Comparison of ENCODE assay signal across 11 mouse cellular contexts in genomic region chr4:10124252-10124651, GRCm38 (mm10).
DNase-seq lines count a peak whose midpoint lies in the region; ATAC-seq and TF ChIP-seq lines count a peak whose summit lies in the region.
"Had no signal": no experiment of that assay in that cellular context is flagged by ENCODE, and none has a peak within 500 bp of the region (broad histone marks: within the 10 kb centered on the region; RNA-seq: fewer than 3 reads in every experiment).

No protein-coding gene starts in this region.

- 54% methylated on average over 2 of the region's 2 CpGs for whole genome bisulfite sequencing in hindbrain, embryonic 13.5 days
- WGBS in hindbrain, embryonic 10.5 days, result 68% methylated on average over 2 of the region's 2 CpGs

- no peaks in the 10 kb centered on the region for H3K36me3 ChIP-seq in hindbrain, embryonic 13.5 days
- H3K36me3 ChIP-seq in hindbrain, embryonic 10.5 days, result no peaks in the 10 kb centered on the region
- H3K36me3 ChIP-seq: embryonic facial prominence, embryonic 12.5 days had no signal

- H3K4me2 ChIP-seq in hindbrain, embryonic 13.5 days, result no peak overlapping the region
- H3K4me2 ChIP-seq: embryonic facial prominence, embryonic 12.5 days had no signal

- no peaks in the 10 kb centered on the region for H3K4me1 ChIP-seq in hindbrain, embryonic 13.5 days (replicated peaks)
- H3K4me1 ChIP-seq in hindbrain, embryonic 10.5 days (replicated peaks), result no peaks in the 10 kb centered on the region
- peaks cover 3% of the 10 kb centered on the region; the same call in 1 of the 2 replicates for H3K4me1 ChIP-seq in embryonic fibroblast, embryonic 13.5 days (ENCODE audit: control insufficient read depth, insufficient read depth, low read length)
- H3K4me1 ChIP-seq: embryonic facial prominence, embryonic 12.5 days had no signal

- DNase-seq in hindbrain, embryonic 10.5 days (ENCODE audit: low spot score), result no peak
- peak; percentile 46 for DNase-seq in Patski (ENCODE audit: low read depth, low spot score)
- peak; percentile 6 to 22 for DNase-seq in heart, postnatal 36 days
- no peak for DNase-seq in thymus, postnatal 14 days
- no peak for DNase-seq in urinary bladder, postnatal 10 days (ENCODE audit: low spot score)
- DNase-seq: adrenal gland, adult 8-10 months; liver, postnatal 0 days had no signal

- no peak for TF ChIP-seq POLR2A in embryonic fibroblast, embryonic 13.5 days (IDR thresholded peaks at IDR 0.05; ENCODE audit: low read depth, low read length)

- TF ChIP-seq CTCF in Patski (IDR thresholded peaks at IDR 0.05), result no peak
- no peak for TF ChIP-seq CTCF in embryonic fibroblast, embryonic 13.5 days (IDR thresholded peaks at IDR 0.05; ENCODE audit: borderline replicate concordance, insufficient read depth, low read length)

- POLR2A ChIA-PET in Patski (lab: Charles Lee), result no interaction called here

- H3K27me3 ChIP-seq in hindbrain, embryonic 13.5 days, result no peaks in the 10 kb centered on the region
- no peaks in the 10 kb centered on the region for H3K27me3 ChIP-seq in hindbrain, embryonic 10.5 days (ENCODE audit: insufficient read depth, poor library complexity, severe bottlenecking)
- no peaks in the 10 kb centered on the region for H3K27me3 ChIP-seq in Patski
- H3K27me3 ChIP-seq: embryonic facial prominence, embryonic 12.5 days had no signal

- CTCF ChIA-PET in Patski (lab: Charles Lee), result no interaction called here

- in situ Hi-C loops in Patski (cut with MboI; ENCODE audit: low pct_unique_long_range_greater_than_20kb), result no loop called here

- no peak overlapping the region for H3K4me3 ChIP-seq in hindbrain, embryonic 13.5 days
- H3K4me3 ChIP-seq in hindbrain, embryonic 10.5 days, result no peak overlapping the region
- H3K4me3 ChIP-seq in embryonic fibroblast, embryonic 13.5 days (ENCODE audit: insufficient read depth, low read length), result no peak overlapping the region
- H3K4me3 ChIP-seq: embryonic facial prominence, embryonic 12.5 days had no signal

- H3K9me3 ChIP-seq in hindbrain, embryonic 13.5 days, result 0 out of 2 replicates have a peak, but pooled peaks cover 4% of the 10 kb centered on the region
- no peaks in the 10 kb centered on the region for H3K9me3 ChIP-seq in hindbrain, embryonic 10.5 days
- H3K9me3 ChIP-seq: embryonic facial prominence, embryonic 12.5 days had no signal

- ATAC-seq in hindbrain, embryonic 13.5 days (ENCODE audit: low FRiP score), result peak; percentile 32; the same call in 1 of the 2 replicates
- ATAC-seq in Patski, result peak; percentile 51
- ATAC-seq in megakaryocyte-erythroid progenitor cell, adult 5-6 weeks (replicated peaks; ENCODE audit: low FRiP score, low TSS enrichment, poor library complexity, severe bottlenecking), result no peak
- ATAC-seq: liver, postnatal 0 days had no signal

- intact Hi-C loops in heart, postnatal 36 days (cut with DNase I), result no loop called here

- no peak overlapping the region for H3K9ac ChIP-seq in hindbrain, embryonic 13.5 days
- H3K9ac ChIP-seq: embryonic facial prominence, embryonic 12.5 days; liver, postnatal 0 days had no signal

- no peak overlapping the region for H3K27ac ChIP-seq in hindbrain, embryonic 13.5 days
- no peak overlapping the region for H3K27ac ChIP-seq in hindbrain, embryonic 10.5 days
- H3K27ac ChIP-seq in embryonic fibroblast, embryonic 13.5 days (ENCODE audit: insufficient read depth, low read length), result peak overlapping the region; percentile 21
- H3K27ac ChIP-seq: embryonic facial prominence, embryonic 12.5 days had no signal

Comparison
In these comparisons a context has a peak if more than half of its experiments do, and no peak if none do; other contexts are left out.
1. DNase-seq: peak in Patski (single experiment) and heart, postnatal 36 days (2 of 2); none in hindbrain, embryonic 10.5 days (single experiment), thymus, postnatal 14 days (single experiment) and urinary bladder, postnatal 10 days (single experiment).